Mouse (Mus musculus): ENCODE measurements at regions not wholly inside any gene's neighbourhood (a gene's known extent, or its start where the extent isn't known, plus 50 kb on each side); places are given as distances from the start of the nearest gene placed in this dataset.

DNA sequence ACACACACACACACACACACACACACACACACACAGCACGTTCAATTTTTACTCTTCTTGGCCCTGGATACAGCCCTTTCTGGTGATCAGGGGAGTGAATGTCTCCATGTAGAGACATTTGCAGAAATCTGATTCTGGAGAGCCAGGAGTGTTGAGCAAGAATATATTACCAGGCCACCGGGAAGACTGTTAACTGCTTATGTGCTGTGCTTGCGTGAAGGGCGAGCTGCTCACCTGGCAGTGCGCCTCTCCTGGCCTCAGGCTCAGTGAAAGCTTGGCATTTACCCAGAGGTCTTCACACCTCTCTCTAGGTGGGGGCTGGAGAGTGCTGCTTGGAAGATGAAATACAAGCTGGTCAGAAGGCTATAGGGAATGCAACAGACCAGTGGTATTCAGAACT, 332.4 kb upstream of the Tet2 start:
- DNase-seq, result peak in 1 of 2 experiments; percentile 39

DNA sequence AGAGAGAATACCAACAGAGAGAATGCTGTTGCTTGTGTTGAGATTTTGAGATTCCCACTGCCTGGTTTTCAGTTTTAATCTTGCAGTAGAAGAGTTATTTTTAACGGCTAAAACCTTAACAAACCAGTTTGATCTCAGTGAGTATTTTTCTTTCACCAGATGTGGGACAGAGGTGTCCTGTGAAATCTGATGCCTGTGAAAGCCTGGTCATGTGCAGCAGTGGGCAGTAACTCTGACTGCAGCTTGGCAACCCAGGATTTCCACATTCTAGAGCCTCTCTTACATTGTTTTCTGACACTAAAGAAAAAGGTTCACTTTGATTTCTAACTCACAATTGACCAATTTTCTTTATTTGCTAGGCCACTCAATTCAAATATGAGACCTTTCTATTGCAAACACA, 335.7 kb upstream of the Tet2 start:
- no peak for DNase-seq

DNA sequence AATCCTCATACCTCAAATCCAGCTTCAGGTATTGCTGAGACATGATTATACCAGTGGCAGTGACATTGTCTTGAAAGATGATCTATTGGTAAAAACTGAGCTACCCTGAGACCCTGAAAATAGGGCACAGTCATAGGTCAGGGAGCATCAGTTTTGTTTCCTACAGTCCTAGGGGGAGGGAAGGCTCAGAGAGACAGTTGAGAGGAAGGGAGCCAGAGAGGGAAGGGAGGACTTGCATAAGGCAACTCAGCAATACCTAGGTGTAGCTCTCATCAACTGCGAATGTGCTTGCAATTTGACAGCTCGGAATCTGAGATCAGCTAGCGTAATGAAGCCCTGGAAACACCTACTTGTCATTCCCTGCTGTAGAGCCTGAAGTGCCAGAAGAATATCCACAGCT, 334.4 kb upstream of the Cxxc4 start:
- DNase-seq, result no peak

DNA sequence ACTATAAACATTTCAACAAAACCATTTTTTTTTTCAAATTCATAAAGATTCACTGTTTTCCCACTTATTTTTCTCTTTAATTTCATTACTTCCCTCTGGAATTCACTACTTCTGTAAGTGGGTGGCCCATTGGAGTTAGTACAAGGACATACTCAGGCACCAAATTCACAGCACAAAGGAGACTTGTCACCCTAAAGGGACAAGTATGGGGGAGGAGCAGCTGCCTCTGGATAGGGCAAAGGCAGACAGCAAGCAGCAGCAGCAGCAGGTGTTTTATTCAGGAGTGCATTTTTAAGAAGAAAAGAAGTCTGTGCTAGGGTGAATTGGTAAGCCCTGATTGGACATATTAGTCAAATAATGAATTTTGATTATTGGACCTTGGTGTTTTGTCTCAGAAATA, 314.1 kb upstream of the Cxxc4 start:
- no peak for DNase-seq

DNA sequence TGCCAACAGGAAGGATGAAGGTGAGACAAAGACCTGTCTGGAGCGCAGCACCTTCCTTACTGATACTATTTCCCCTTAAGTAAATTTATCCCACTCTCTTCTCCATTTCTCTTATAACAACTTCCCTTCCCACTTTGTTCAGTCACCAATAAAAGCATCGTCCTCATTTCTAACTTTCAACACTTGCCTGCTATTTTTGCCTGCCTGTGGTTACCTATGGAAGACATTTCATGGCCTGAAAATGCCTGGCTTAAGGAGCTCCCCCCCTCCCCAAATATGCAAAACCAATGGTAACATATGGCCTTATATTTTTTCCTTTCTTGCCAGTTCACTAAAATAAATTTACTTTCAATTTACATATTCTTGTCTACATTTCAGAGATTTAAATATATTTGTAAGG, 271.0 kb upstream of the Cxxc4 start:
- DNase-seq, result no peak

DNA sequence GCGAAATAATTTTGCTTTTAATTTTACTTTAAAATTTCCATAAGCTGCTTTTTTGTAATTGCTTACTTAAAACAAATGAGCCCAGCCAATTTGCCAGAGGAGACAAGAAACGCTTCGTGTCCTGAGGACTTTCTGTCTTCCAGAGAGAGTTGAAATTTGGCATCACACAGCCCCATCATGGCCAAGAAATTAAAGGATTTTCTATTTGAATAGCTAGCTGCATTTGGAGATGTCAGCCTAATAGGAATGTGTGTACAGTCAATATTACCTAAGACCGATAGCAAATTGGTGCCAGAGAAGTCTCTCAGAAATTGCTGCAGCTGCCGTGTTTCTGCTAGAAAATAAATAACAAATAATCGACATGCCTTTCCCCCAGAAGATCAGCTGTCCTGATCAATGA, 268.1 kb upstream of the Cxxc4 start:
- no peak for DNase-seq

- DNase-seq, result no peak
These were observed 263.5 kb upstream of the Cxxc4 start for GRCm38 (mm10) chr3:133972774-133973173.

DNA sequence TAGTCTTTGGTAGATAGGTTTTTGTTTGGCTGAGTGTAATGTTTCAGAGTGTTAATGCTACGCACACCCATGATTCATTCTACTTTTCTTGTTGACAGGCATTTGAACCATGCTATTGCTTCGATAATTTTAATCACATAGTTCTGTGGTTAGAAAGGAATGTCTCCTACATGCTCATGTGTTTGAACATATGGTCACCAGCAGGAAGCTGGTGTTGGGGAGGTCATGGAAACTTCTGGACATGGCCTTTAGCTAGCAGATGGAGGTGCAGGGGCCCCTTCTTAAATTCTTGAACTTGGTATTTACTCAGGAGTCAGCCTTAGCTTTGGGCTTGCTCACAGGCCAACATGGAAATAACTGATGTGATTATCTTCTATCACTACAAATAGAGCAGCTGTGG, 248.6 kb upstream of the Cxxc4 start:
- DNase-seq, result no peak

GRCm38 (mm10) chr3:133993971-133994370, 242.3 kb upstream of the Cxxc4 start:
- no peak for DNase-seq

DNA sequence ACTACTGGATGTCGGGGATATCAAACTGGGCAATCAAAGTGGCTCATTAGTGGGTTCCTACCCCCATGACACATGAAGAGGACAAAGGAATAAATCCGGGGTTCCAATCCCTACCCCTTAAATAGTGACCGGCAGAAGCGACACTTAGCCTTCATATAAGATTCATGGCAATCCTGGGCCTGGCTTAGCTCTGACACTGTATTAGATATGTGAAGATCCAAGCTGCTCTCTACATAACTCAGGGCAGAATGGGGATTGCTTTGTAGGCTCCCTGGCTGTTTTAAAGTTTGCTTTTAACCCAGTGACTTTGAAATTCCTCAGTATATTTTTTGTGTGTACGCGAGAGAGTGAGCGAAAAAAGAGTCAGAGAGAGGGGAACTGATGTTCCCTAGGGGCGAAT, 236.3 kb upstream of the Cxxc4 start:
- no peak for DNase-seq

DNA sequence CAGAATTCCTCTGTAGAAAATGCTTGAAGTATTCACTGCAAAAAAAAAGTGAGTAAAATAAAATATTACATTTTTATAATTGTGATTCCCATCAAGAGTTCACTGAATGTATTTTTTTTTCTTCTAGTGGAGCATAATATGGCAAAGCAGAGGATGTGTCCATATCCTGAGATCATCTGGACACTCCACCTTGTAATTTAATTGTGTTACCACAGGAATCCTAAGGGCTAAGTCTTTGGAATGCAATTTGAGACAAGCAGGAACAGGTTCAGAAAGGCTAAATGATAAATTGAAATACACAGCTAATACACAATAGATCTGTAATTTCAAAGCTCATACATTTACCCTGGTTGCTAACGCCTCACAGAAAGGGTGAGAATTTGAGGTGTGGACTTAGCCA, 235.7 kb upstream of the Cxxc4 start:
- no peak for DNase-seq

DNA sequence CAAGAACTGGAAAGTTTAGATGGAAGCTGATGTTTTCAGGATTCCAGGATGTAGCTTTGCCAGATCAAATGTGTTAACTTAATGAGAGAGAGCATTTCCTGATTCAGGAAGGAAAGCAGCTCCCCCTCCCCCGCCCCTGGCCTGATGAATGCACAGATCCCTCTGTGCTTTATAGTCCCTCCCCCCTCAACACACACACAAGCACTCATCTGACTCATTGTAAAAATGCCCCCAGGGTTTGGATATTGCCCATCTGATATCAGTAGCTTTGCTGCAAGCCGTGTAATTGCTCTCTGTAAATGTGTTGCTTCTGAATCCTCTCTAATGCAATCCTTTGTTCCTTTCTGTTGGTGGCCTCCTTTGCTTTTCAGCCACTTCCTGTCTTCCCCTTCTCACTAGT, 221.5 kb upstream of the Cxxc4 start:
- no peak for DNase-seq

- no peak for DNase-seq
These were observed 220.9 kb upstream of the Cxxc4 start for GRCm38 (mm10) chr3:134015412-134015811.

- DNase-seq, result no peak
These were observed 202.4 kb upstream of the Cxxc4 start for GRCm38 (mm10) chr3:134033862-134034261.

DNA sequence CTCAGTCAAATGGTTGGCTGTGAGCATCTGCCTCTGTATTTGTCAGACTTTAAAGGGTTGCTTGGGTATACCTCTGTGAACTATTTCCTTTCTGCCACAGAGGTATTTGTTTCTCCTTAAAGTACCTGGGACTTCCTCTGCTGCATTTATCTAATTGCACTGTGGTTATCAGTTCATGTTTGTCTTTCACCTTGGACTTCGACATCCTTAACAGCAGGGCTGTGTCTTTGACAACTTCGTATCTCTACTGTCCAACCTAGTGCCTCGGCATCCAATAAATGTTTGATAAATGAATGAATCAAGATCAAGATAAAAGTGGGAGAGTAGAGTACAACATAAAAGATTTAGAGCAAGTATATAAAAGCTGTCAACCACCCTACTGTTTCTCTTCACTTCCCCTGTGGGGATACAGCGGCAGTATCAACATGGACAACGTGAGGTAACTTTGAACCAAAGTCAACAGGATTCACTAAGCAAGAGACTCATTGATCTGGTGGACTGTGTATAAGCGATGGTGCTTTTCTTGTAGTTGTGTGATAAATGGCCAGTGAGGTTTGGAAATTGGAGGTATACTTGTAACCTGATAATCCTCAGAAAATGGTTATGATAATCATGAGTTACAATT, 199.9 kb upstream of the Cxxc4 start:
- DNase-seq, result no peak

DNA sequence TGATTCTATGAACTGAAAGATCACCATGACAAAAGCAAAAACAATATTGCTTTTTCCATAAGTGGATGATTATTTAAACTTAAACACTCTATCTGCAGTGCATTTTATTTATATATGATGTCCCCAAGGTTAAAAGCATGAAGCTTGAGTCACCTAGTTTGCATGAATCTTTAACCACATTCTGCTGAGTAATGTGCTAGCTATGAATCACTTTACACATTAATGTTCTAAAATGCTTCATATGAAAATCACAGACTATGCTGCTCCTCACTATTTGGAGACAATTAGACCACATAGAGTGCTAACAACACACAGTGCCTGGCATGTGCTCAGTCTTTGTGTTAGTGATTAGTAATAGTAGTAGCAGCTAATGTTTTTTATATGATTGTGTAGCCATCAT, 185.6 kb upstream of the Cxxc4 start:
- no peak for DNase-seq

DNA sequence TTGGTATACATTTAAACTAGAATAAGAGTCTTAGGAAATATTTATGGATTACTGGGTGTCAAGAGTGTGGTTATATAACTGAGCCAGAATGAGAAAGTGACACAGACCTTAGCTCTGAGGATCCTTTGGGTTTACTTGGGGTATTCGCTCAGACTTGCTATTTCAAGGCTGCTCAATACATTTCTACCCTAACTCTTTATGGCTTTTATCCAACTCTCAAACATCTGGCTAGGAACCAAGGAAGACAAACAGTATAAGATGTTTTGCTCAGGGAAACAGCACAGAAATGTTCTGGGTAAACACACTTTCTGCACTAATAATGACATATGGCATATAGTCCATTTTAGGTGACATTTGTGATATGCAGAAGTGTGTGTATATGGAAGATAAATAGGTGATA, 153.8 kb upstream of the Cxxc4 start:
- no peak for DNase-seq

- DNase-seq, result peak; percentile 46 to 54
These were observed 136.7 kb upstream of the Cxxc4 start for GRCm38 (mm10) chr3:134099471-134100125.

GRCm38 (mm10) chr3:134102151-134102738, 134.0 kb upstream of the Cxxc4 start:
- DNase-seq, result no peak

DNA sequence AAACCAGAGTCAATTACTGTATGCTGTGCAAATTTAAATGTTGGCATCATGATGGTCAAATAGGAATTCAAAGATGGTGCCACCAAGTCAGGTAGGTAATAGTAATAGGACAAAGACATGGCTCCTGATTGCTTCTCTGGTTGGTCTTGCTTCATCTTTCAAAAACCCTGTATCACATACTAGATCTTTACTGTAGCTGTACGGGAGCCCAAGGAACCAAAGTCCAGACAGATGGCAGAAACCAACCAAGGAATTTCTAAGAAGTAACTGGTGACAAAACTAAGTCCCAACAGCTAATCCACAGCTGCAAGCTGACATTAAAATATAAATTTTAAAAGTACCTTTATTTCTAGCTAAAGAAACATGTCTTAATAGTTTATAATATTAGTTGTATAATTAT, 131.7 kb upstream of the Cxxc4 start:
- DNase-seq, result no peak

GRCm38 (mm10) chr3:134105112-134105511, 131.2 kb upstream of the Cxxc4 start:
- DNase-seq, result no peak

DNA sequence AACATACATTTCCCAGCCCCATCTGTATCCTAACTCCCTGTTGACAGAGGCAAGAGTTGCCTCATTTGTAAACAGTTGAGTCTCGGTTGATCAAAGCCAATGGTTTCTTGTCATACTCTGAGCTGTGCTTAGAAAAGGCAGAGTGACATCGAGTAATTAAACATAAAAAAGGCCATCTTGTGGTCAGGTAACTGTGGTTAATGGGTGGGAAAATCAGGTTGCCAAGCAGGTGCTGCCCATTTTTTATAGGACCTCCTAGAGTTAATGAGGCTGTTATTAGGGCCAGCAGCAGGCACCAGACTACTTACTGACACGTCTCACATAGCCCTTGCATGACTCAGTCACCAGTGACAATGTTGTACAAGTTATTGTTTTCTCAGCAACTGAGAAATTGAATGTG, 130.7 kb upstream of the Cxxc4 start:
- no peak for DNase-seq

GRCm38 (mm10) chr3:134114501-134114900, 121.8 kb upstream of the Cxxc4 start:
- no peak for DNase-seq

DNA sequence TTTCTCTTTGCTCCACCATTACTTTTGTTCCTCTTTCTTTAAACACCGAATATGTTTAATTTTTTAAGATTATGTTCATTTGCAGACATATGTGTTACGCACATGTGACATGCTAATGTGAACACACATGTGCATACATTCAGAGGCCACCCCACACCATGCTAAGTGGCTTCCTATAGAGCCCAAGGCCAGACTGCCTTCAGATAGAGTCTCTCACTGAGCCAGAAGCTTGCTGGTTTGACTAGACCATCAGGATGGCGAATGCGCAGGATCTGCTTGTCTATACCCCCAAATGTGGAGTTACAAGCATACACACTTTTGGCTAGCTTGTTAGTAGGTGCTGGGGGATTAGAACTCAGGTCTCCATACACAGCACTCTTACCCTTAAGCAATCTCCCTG, 121.3 kb upstream of the Cxxc4 start:
- DNase-seq, result no peak

GRCm38 (mm10) chr3:134118898-134119297, 117.4 kb upstream of the Cxxc4 start:
- no peak for DNase-seq
